ENCODE assay signal across 40 mouse cellular contexts in genomic region chr12:107509661-107510237, GRCm38 (mm10). TPM values are rescaled to one million over a fixed set of nuclear protein-coding genes. Genes with fewer than 3 reads are reported as not detected.
"Had no signal": no experiment of that assay in that cellular context is flagged by ENCODE, and none has a peak within 500 bp of the region (broad histone marks: within the 10 kb centered on the region; RNA-seq: fewer than 3 reads in every experiment).

No protein-coding gene starts in this region.

- DNase-seq: forebrain, postnatal 0 days; gastrocnemius, postnatal 14 days; gastrocnemius, postnatal 36 days; heart, adult 2 months; heart, postnatal 10 days; heart, postnatal 4 days; kidney, adult 18-20 months; kidney, adult 8-10 months; kidney, postnatal 10 days; kidney, postnatal 25 days; layer of hippocampus, adult 9-11 months; layer of hippocampus, postnatal 36 days; left cerebral cortex, postnatal 4 days had no signal

RNA-seq across cellular contexts. Expression of gene 3110018I06Rik, which starts 21.3 kb away (rescaled TPM):
- total RNA-seq: forebrain, postnatal 0 days; gastrocnemius, adult 18-20 months; gastrocnemius, adult 8-10 months; gastrocnemius, postnatal 14 days; gastrocnemius, postnatal 36 days; granulocyte monocyte progenitor cell, adult 5-6 weeks; heart, adult 2 months; heart, postnatal 10 days; heart, postnatal 25 days; heart, postnatal 4 days; layer of hippocampus, adult 18-20 months; layer of hippocampus, adult 8-10 months; layer of hippocampus, postnatal 14 days; layer of hippocampus, postnatal 36 days; left cerebral cortex, adult 18-20 months; left cerebral cortex, adult 8-10 months; left cerebral cortex, postnatal 25 days; left cerebral cortex, postnatal 4 days; liver, adult 2 months had no signal
- polyA plus RNA-seq: forebrain, postnatal 0 days; heart, adult 2 months; heart, embryonic 12.5 days; heart, embryonic 14.5 days; heart, embryonic 16.5 days; hindbrain, embryonic 10.5 days; hindbrain, embryonic 12.5 days; hindbrain, embryonic 14.5 days; hindbrain, embryonic 16.5 days; inflammation-experienced regulatory T-cells, adult 6 months; intestine, embryonic 15.5 days; intestine, postnatal 0 days; kidney, embryonic 14.5 days; kidney, embryonic 16.5 days; large intestine, adult 2 months; limb, embryonic 11.5 days; limb, embryonic 13.5 days; limb, embryonic 15.5 days; liver, adult 2 months had no signal
